Mouse (Mus musculus) hindbrain, embryonic 12.5 days (tissue): ENCODE measurements around the gene Glud1. TPM values are rescaled to one million over a fixed set of nuclear protein-coding genes. Genes with fewer than 3 reads are reported as not detected.

Source experiments
- ATAC-seq: fragments of 200-750 bp; cut with Nextera tagmentation; 2 replicates; pipeline ENCODE4 v1.8.0; 2017; ENCODE audit warnings: moderate TSS enrichment; ENCODE audit not compliant: low FRiP score
- H3K27ac ChIP-seq: fragments of 300-500 bp; sonication (generic); 2 replicates; pipeline ENCODE4 v1.5.1; 2016; ENCODE audit warnings: mild to moderate bottlenecking
- H3K27me3 ChIP-seq: fragments of 300-500 bp; sonication (generic); 2 replicates; pipeline ENCODE4 v1.6.1; 2016; ENCODE audit warnings: mild to moderate bottlenecking
- H3K36me3 ChIP-seq: fragments of 300-500 bp; sonication (generic); 2 replicates; pipeline ENCODE4 v1.6.1; 2016; ENCODE audit warnings: mild to moderate bottlenecking
- H3K4me1 ChIP-seq: fragments of 300-500 bp; sonication (generic); 2 replicates; pipeline ENCODE4 v1.6.1; 2016
- H3K4me2 ChIP-seq: fragments of 300-500 bp; sonication (generic); replicated peaks from 2 replicates; pipeline ENCODE4 v1.6.1; 2016; ENCODE audit warnings: mild to moderate bottlenecking
- H3K4me3 ChIP-seq: fragments of 300-500 bp; sonication (generic); 2 replicates; pipeline ENCODE4 v1.5.1; 2016; ENCODE audit warnings: mild to moderate bottlenecking
- H3K9ac ChIP-seq: fragments of 300-500 bp; sonication (generic); 2 replicates; pipeline ENCODE4 v1.6.1; 2016; ENCODE audit warnings: mild to moderate bottlenecking, moderate library complexity
- H3K9me3 ChIP-seq: fragments of 300-500 bp; sonication (generic); replicated peaks from 2 replicates; pipeline ENCODE4 v1.6.1; 2016; ENCODE audit warnings: mild to moderate bottlenecking
- WGBS: fragments of 180-500 bp; shearing (Covaris S2); methylation state at CpG from one replicate; pipeline ENCODE4 v1.1.7; 2016; 5-methylcytosine and 5-hydroxymethylcytosine counted together
- polyA plus RNA-seq: library from polyadenylated mRNA; unstranded; fragments of >200 nt; fragmentation: Nextera tagmentation; extraction: Ambion mirVana; gene quantifications from 2 replicates; pipeline ENCODE4 v1.2.1, GENCODE M21; 2016

Glud1 gene
- 97.7 and 110 TPM in 2 replicates for polyA plus RNA-seq

- WGBS: under 1% methylated on average over 95 of the region's 100 CpGs
Observed at GRCm38 (mm10) chr14:34310234-34310965, at the start of gene Glud1, which contains the start of gene Shld2. Gene Glud1, plus strand, starts transcription at chr14:34310727. Gene Shld2, minus strand, starts transcription at chr14:34310493.

GRCm38 (mm10) chr14:34268046-34268445 is 42.5 kb upstream of the Glud1 start:
- H3K4me3 ChIP-seq: no peak overlapping the region
- H3K36me3 ChIP-seq: no peaks in the 10 kb centered on the region
- H3K4me2 ChIP-seq: no peak overlapping the region
- no peak overlapping the region for H3K27ac ChIP-seq
- no peak overlapping the region for H3K9ac ChIP-seq
- 82% methylated on average over 9 of the region's 9 CpGs for WGBS
- H3K27me3 ChIP-seq: no peaks in the 10 kb centered on the region
- H3K4me1 ChIP-seq: no peaks in the 10 kb centered on the region
- no peaks in the 10 kb centered on the region for H3K9me3 ChIP-seq
- ATAC-seq: no peak

More at GRCm38 (mm10) chr14:34310234-34310965, at the start of gene Glud1, which contains the start of gene Shld2:
- peak; percentile 97 for ATAC-seq
- no peaks in the 10 kb centered on the region for H3K9me3 ChIP-seq
- peaks cover 22% of the 10 kb centered on the region for H3K4me1 ChIP-seq
- peak within 1 kb of the TSS; percentile 94 for H3K9ac ChIP-seq
- H3K27me3 ChIP-seq: no peaks in the 10 kb centered on the region
- H3K4me2 ChIP-seq: peak within 1 kb of the TSS; percentile 65
- peak within 1 kb of the TSS; percentile 96 for H3K4me3 ChIP-seq
- H3K27ac ChIP-seq: peak within 1 kb of the TSS; percentile 97
- H3K36me3 ChIP-seq: no peaks in the 10 kb centered on the region

GRCm38 (mm10) chr14:34273280-34273679 is 37.2 kb upstream of the Glud1 start:
- Histone ChIP-seq H3K9me3 (no peaks in the 10 kb centered on the region), H3K4me3 (no peak overlapping the region), H3K9ac (no peak overlapping the region), H3K4me1 (no peaks in the 10 kb centered on the region), H3K36me3 (no peaks in the 10 kb centered on the region), H3K27me3 (no peaks in the 10 kb centered on the region), H3K4me2 (no peak overlapping the region), H3K27ac (no peak overlapping the region)
- WGBS: 58% methylated on average over 2 of the region's 2 CpGs
- ATAC-seq: no peak

GRCm38 (mm10) chr14:34274141-34274540 is 36.4 kb upstream of the Glud1 start:
- no peaks in the 10 kb centered on the region for H3K4me1 ChIP-seq
- WGBS: 96% methylated on average over 3 of the region's 3 CpGs
- H3K9ac ChIP-seq: no peak overlapping the region
- H3K9me3 ChIP-seq: no peaks in the 10 kb centered on the region
- H3K4me3 ChIP-seq: no peak overlapping the region
- no peaks in the 10 kb centered on the region for H3K36me3 ChIP-seq
- H3K27me3 ChIP-seq: no peaks in the 10 kb centered on the region
- H3K27ac ChIP-seq: no peak overlapping the region
- no peak overlapping the region for H3K4me2 ChIP-seq
- ATAC-seq: no peak

- no peak overlapping the region for H3K4me3 ChIP-seq
- 92% methylated on average over 4 of the region's 4 CpGs for WGBS
- no peak overlapping the region for H3K9ac ChIP-seq
- no peak overlapping the region for H3K4me2 ChIP-seq
- no peaks in the 10 kb centered on the region for H3K27me3 ChIP-seq
- ATAC-seq: no peak
- no peaks in the 10 kb centered on the region for H3K4me1 ChIP-seq
- H3K9me3 ChIP-seq: no peaks in the 10 kb centered on the region
- no peaks in the 10 kb centered on the region for H3K36me3 ChIP-seq
- H3K27ac ChIP-seq: no peak overlapping the region
Observed at GRCm38 (mm10) chr14:34275225-34275624, 35.3 kb upstream of the Glud1 start.

GRCm38 (mm10) chr14:34279726-34280125 is 30.8 kb upstream of the Glud1 start:
- Histone ChIP-seq H3K9me3 (no peaks in the 10 kb centered on the region), H3K4me2 (no peak overlapping the region), H3K4me3 (no peak overlapping the region), H3K27ac (no peak overlapping the region), H3K36me3 (no peaks in the 10 kb centered on the region), H3K9ac (no peak overlapping the region), H3K27me3 (no peaks in the 10 kb centered on the region), H3K4me1 (no peaks in the 10 kb centered on the region)
- no peak for ATAC-seq
- WGBS: 80% methylated on average over 4 of the region's 4 CpGs

- WGBS: 79% methylated on average over 2 of the region's 2 CpGs
- no peak overlapping the region for H3K9ac ChIP-seq
- no peak overlapping the region for H3K27ac ChIP-seq
- H3K36me3 ChIP-seq: no peaks in the 10 kb centered on the region
- H3K4me2 ChIP-seq: no peak overlapping the region
- no peaks in the 10 kb centered on the region for H3K9me3 ChIP-seq
- no peaks in the 10 kb centered on the region for H3K27me3 ChIP-seq
- no peaks in the 10 kb centered on the region for H3K4me1 ChIP-seq
- no peak for ATAC-seq
- no peak overlapping the region for H3K4me3 ChIP-seq
Observed at GRCm38 (mm10) chr14:34280798-34281197, 29.7 kb upstream of the Glud1 start.

- H3K27ac ChIP-seq: no peak overlapping the region
- ATAC-seq: no peak
- H3K36me3 ChIP-seq: no peaks in the 10 kb centered on the region
- no peak overlapping the region for H3K4me3 ChIP-seq
- 91% methylated on average over 5 of the region's 5 CpGs for WGBS
- no peak overlapping the region for H3K4me2 ChIP-seq
- no peak overlapping the region for H3K9ac ChIP-seq
- no peaks in the 10 kb centered on the region for H3K9me3 ChIP-seq
- no peaks in the 10 kb centered on the region for H3K27me3 ChIP-seq
- no peaks in the 10 kb centered on the region for H3K4me1 ChIP-seq
Observed at GRCm38 (mm10) chr14:34281736-34282269, 28.7 kb upstream of the Glud1 start.

GRCm38 (mm10) chr14:34288396-34288795 is 22.1 kb upstream of the Glud1 start:
- Histone ChIP-seq H3K4me2 (no peak overlapping the region), H3K27me3 (no peaks in the 10 kb centered on the region), H3K4me3 (no peak overlapping the region), H3K36me3 (no peaks in the 10 kb centered on the region), H3K9ac (no peak overlapping the region), H3K4me1 (no peaks in the 10 kb centered on the region), H3K27ac (no peak overlapping the region), H3K9me3 (no peaks in the 10 kb centered on the region)
- ATAC-seq: no peak
- 88% methylated on average over 2 of the region's 2 CpGs for WGBS

- 93% methylated on average over 3 of the region's 3 CpGs for WGBS
- H3K4me3 ChIP-seq: no peak overlapping the region
- no peak overlapping the region for H3K4me2 ChIP-seq
- no peaks in the 10 kb centered on the region for H3K4me1 ChIP-seq
- no peaks in the 10 kb centered on the region for H3K9me3 ChIP-seq
- H3K27ac ChIP-seq: no peak overlapping the region
- H3K27me3 ChIP-seq: no peaks in the 10 kb centered on the region
- no peaks in the 10 kb centered on the region for H3K36me3 ChIP-seq
- H3K9ac ChIP-seq: no peak overlapping the region
- no peak for ATAC-seq
Observed at GRCm38 (mm10) chr14:34289259-34290015, 21.1 kb upstream of the Glud1 start.

- H3K9me3 ChIP-seq: no peaks in the 10 kb centered on the region
- H3K9ac ChIP-seq: no peak overlapping the region
- no peak overlapping the region for H3K4me2 ChIP-seq
- H3K36me3 ChIP-seq: no peaks in the 10 kb centered on the region
- no peaks in the 10 kb centered on the region for H3K4me1 ChIP-seq
- ATAC-seq: no peak
- 59% methylated on average over 1 of the region's 1 CpGs for WGBS
- no peaks in the 10 kb centered on the region for H3K27me3 ChIP-seq
- no peak overlapping the region for H3K4me3 ChIP-seq
- H3K27ac ChIP-seq: no peak overlapping the region
Observed at GRCm38 (mm10) chr14:34290229-34290628, 20.3 kb upstream of the Glud1 start.

GRCm38 (mm10) chr14:34293641-34294040 is 16.9 kb upstream of the Glud1 start:
- Histone ChIP-seq H3K9ac (no peak overlapping the region), H3K4me2 (no peak overlapping the region), H3K4me3 (no peak overlapping the region), H3K27me3 (no peaks in the 10 kb centered on the region), H3K9me3 (no peaks in the 10 kb centered on the region), H3K4me1 (no peaks in the 10 kb centered on the region), H3K27ac (no peak overlapping the region), H3K36me3 (no peaks in the 10 kb centered on the region)
- ATAC-seq: no peak
- 91% methylated on average over 3 of the region's 3 CpGs for WGBS
